Mouse (Mus musculus): ENCODE results near the gene Ctrb1. TPM values are rescaled to one million over a fixed set of nuclear protein-coding genes. Genes with fewer than 3 reads are reported as not detected.

The Ctrb1 gene
- polyA plus RNA-seq, 1 experiment from 2014 or later, result not detected

GRCm38 (mm10) chr8:111715514-111715913 is 24.7 kb upstream of the Ctrb1 start:
- no peak overlapping the region for H3K27ac ChIP-seq (replicated peaks; ENCODE audit: low read depth, low read length)
- H3K4me3 ChIP-seq (ENCODE audit: low read depth, low read length), result no peak overlapping the region
- no peaks in the 10 kb centered on the region for H3K27me3 ChIP-seq (ENCODE audit: control insufficient read depth, insufficient read depth, low read length)
- no peaks in the 10 kb centered on the region for H3K9me3 ChIP-seq (replicated peaks; ENCODE audit: control insufficient read depth, low read length)
- WGBS, result 80% methylated on average over 13 of the region's 13 CpGs
- no peak overlapping the region for H3K4me2 ChIP-seq (ENCODE audit: low read depth, low read length)
- ATAC-seq (replicated peaks; ENCODE audit: insufficient number of reproducible peaks, low FRiP score, low TSS enrichment, low read depth), result no peak
- no peak overlapping the region for H3K9ac ChIP-seq (replicated peaks; ENCODE audit: low read length)
- peaks cover 4% of the 10 kb centered on the region; the same call in 1 of the 2 replicates for H3K4me1 ChIP-seq (ENCODE audit: control insufficient read depth, insufficient read depth, low read length)
- DNase-seq (ENCODE audit: low spot score), result no peak
- H3K36me3 ChIP-seq (replicated peaks; ENCODE audit: control insufficient read depth, insufficient read depth, low read depth, low read length), result peaks cover 17% of the 10 kb centered on the region

GRCm38 (mm10) chr8:111714295-111714694 is 23.5 kb upstream of the Ctrb1 start:
- Histone ChIP-seq H3K9ac (replicated peaks; ENCODE audit: low read length) (no peak overlapping the region), H3K9me3 (replicated peaks; ENCODE audit: control insufficient read depth, low read length) (no peaks in the 10 kb centered on the region), H3K27ac (replicated peaks; ENCODE audit: low read depth, low read length) (no peak overlapping the region), H3K4me3 (ENCODE audit: low read depth, low read length) (no peak overlapping the region), H3K4me1 (ENCODE audit: control insufficient read depth, insufficient read depth, low read length) (peaks cover 4% of the 10 kb centered on the region; the same call in 1 of the 2 replicates), H3K36me3 (replicated peaks; ENCODE audit: control insufficient read depth, insufficient read depth, low read depth, low read length) (peaks cover 17% of the 10 kb centered on the region), H3K27me3 (ENCODE audit: control insufficient read depth, insufficient read depth, low read length) (no peaks in the 10 kb centered on the region), H3K4me2 (ENCODE audit: low read depth, low read length) (no peak overlapping the region)
- ATAC-seq (replicated peaks; ENCODE audit: insufficient number of reproducible peaks, low FRiP score, low TSS enrichment, low read depth) (no peak), DNase-seq (ENCODE audit: low spot score) (no peak)
- 93% methylated on average over 12 of the region's 12 CpGs for WGBS

- DNase-seq (ENCODE audit: low spot score), result no peak
- ATAC-seq (replicated peaks; ENCODE audit: insufficient number of reproducible peaks, low FRiP score, low TSS enrichment, low read depth), result no peak
- H3K4me1 ChIP-seq (ENCODE audit: control insufficient read depth, insufficient read depth, low read length), result peaks cover 4% of the 10 kb centered on the region; the same call in 1 of the 2 replicates
- H3K27me3 ChIP-seq (ENCODE audit: control insufficient read depth, insufficient read depth, low read length), result no peaks in the 10 kb centered on the region
- WGBS, result 96% methylated on average over 25 of the region's 25 CpGs
- H3K36me3 ChIP-seq (replicated peaks; ENCODE audit: control insufficient read depth, insufficient read depth, low read depth, low read length), result peaks cover 17% of the 10 kb centered on the region
- H3K4me3 ChIP-seq (ENCODE audit: low read depth, low read length), result no peak overlapping the region
- H3K27ac ChIP-seq (replicated peaks; ENCODE audit: low read depth, low read length), result no peak overlapping the region
- no peak overlapping the region for H3K4me2 ChIP-seq (ENCODE audit: low read depth, low read length)
- no peak overlapping the region for H3K9ac ChIP-seq (replicated peaks; ENCODE audit: low read length)
- H3K9me3 ChIP-seq (replicated peaks; ENCODE audit: control insufficient read depth, low read length), result no peaks in the 10 kb centered on the region
These were observed 23.0 kb upstream of the Ctrb1 start for GRCm38 (mm10) chr8:111713817-111714216.

- H3K4me1 ChIP-seq (ENCODE audit: control insufficient read depth, insufficient read depth, low read length), result peaks cover 4% of the 10 kb centered on the region; the same call in 1 of the 2 replicates
- H3K36me3 ChIP-seq (replicated peaks; ENCODE audit: control insufficient read depth, insufficient read depth, low read depth, low read length), result peaks cover 17% of the 10 kb centered on the region
- WGBS, result 96% methylated on average over 11 of the region's 11 CpGs
These were observed 22.5 kb upstream of the Ctrb1 start for GRCm38 (mm10) chr8:111713291-111713690.

DNA sequence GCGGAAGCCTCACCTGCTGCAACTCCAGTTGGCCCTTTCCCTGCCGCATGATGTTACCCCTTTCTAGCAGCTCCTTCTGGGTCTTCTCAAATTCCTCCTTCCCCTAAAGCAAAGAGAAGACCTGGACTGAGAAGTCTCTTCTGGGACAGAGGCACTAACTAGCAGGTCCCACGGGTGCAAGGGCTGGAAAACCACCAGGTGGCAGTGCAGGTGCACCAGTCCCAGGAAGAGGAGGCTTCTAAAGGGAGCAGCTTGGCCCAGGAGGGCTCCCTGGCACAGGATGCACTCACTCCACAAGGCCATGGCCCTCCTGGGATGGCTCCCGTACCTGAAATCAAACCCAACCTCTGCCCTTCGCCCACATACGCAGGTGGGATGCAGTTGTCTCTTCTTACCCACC is 21.8 kb upstream of the Ctrb1 start:
- Histone ChIP-seq H3K4me3 (ENCODE audit: low read depth, low read length) (no peak overlapping the region), H3K4me2 (ENCODE audit: low read depth, low read length) (no peak overlapping the region), H3K27me3 (ENCODE audit: control insufficient read depth, insufficient read depth, low read length) (no peaks in the 10 kb centered on the region), H3K9me3 (replicated peaks; ENCODE audit: control insufficient read depth, low read length) (no peaks in the 10 kb centered on the region), H3K27ac (replicated peaks; ENCODE audit: low read depth, low read length) (no peak overlapping the region), H3K9ac (replicated peaks; ENCODE audit: low read length) (no peak overlapping the region), H3K36me3 (replicated peaks; ENCODE audit: control insufficient read depth, insufficient read depth, low read depth, low read length) (peaks cover 17% of the 10 kb centered on the region), H3K4me1 (ENCODE audit: control insufficient read depth, insufficient read depth, low read length) (peaks cover 4% of the 10 kb centered on the region; the same call in 1 of the 2 replicates)
- ATAC-seq (replicated peaks; ENCODE audit: insufficient number of reproducible peaks, low FRiP score, low TSS enrichment, low read depth), result no peak
- DNase-seq (ENCODE audit: low spot score), result peak; percentile 64
- whole genome bisulfite sequencing, result 85% methylated on average over 6 of the region's 6 CpGs

More at GRCm38 (mm10) chr8:111713291-111713690, 22.5 kb upstream of the Ctrb1 start:
- Histone ChIP-seq H3K27me3 (ENCODE audit: control insufficient read depth, insufficient read depth, low read length) (no peaks in the 10 kb centered on the region), H3K4me2 (ENCODE audit: low read depth, low read length) (no peak overlapping the region), H3K4me3 (ENCODE audit: low read depth, low read length) (no peak overlapping the region), H3K9ac (replicated peaks; ENCODE audit: low read length) (no peak overlapping the region), H3K9me3 (replicated peaks; ENCODE audit: control insufficient read depth, low read length) (no peaks in the 10 kb centered on the region), H3K27ac (replicated peaks; ENCODE audit: low read depth, low read length) (no peak overlapping the region)
- DNase-seq (ENCODE audit: low spot score), result no peak
- ATAC-seq (replicated peaks; ENCODE audit: insufficient number of reproducible peaks, low FRiP score, low TSS enrichment, low read depth), result no peak

GRCm38 (mm10) chr8:111712135-111712534 is 21.3 kb upstream of the Ctrb1 start:
- no peak for ATAC-seq (replicated peaks; ENCODE audit: insufficient number of reproducible peaks, low FRiP score, low TSS enrichment, low read depth)
- Histone ChIP-seq H3K4me3 (ENCODE audit: low read depth, low read length) (no peak overlapping the region), H3K4me1 (ENCODE audit: control insufficient read depth, insufficient read depth, low read length) (peaks cover 3% of the 10 kb centered on the region; the same call in 1 of the 2 replicates), H3K36me3 (replicated peaks; ENCODE audit: control insufficient read depth, insufficient read depth, low read depth, low read length) (peaks cover 17% of the 10 kb centered on the region), H3K9me3 (replicated peaks; ENCODE audit: control insufficient read depth, low read length) (no peaks in the 10 kb centered on the region), H3K4me2 (ENCODE audit: low read depth, low read length) (no peak overlapping the region), H3K9ac (replicated peaks; ENCODE audit: low read length) (no peak overlapping the region), H3K27ac (replicated peaks; ENCODE audit: low read depth, low read length) (no peak overlapping the region), H3K27me3 (ENCODE audit: control insufficient read depth, insufficient read depth, low read length) (no peaks in the 10 kb centered on the region)
- DNase-seq (ENCODE audit: low spot score), result no peak
- WGBS, result 85% methylated on average over 9 of the region's 9 CpGs

DNA sequence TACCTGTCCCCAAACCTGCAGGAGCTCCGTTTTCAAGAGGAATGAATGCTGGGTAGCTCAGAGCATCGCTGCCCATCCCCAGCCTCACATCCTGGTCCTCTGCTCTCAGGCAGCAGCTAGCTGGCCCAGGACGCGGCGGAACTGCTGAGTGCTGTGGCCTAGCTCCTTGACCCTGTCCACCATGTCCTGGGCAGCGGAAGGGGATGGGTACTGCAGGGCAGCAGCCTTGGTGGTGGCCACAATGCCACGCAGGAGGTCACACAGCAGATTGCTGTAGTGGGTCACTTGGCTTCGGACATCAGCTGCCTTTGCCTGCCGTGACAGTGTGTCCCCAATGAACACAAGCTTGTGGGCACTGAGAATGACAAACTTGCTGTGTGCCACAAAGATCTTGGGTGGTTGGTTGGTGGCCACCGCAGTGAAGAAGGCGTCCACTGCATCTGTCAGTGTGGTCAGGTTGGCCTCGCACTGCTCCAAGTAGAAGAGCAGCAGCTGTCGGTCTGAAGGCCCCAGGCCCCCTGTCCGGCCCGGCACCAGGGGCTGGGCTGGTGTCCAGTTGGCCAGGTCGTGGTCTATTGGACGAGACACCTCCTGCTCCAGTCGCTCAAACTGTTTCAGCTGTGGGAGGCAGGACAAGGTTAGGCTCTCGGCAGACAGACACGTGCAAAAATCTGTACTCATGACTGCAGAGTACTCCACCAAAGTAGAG is 20.1 kb upstream of the Ctrb1 start:
- H3K4me1 ChIP-seq (ENCODE audit: control insufficient read depth, insufficient read depth, low read length), result no peaks in the 10 kb centered on the region
- WGBS, result 92% methylated on average over 20 of the region's 20 CpGs
- no peak for ATAC-seq (replicated peaks; ENCODE audit: insufficient number of reproducible peaks, low FRiP score, low TSS enrichment, low read depth)
- no peak overlapping the region for H3K9ac ChIP-seq (replicated peaks; ENCODE audit: low read length)
- H3K4me2 ChIP-seq (ENCODE audit: low read depth, low read length), result no peak overlapping the region
- no peak for DNase-seq (ENCODE audit: low spot score)
- H3K36me3 ChIP-seq (replicated peaks; ENCODE audit: control insufficient read depth, insufficient read depth, low read depth, low read length), result peaks cover 17% of the 10 kb centered on the region
- H3K27me3 ChIP-seq (ENCODE audit: control insufficient read depth, insufficient read depth, low read length), result no peaks in the 10 kb centered on the region
- no peak overlapping the region for H3K4me3 ChIP-seq (ENCODE audit: low read depth, low read length)
- no peak overlapping the region for H3K27ac ChIP-seq (replicated peaks; ENCODE audit: low read depth, low read length)
- no peaks in the 10 kb centered on the region for H3K9me3 ChIP-seq (replicated peaks; ENCODE audit: control insufficient read depth, low read length)

DNA sequence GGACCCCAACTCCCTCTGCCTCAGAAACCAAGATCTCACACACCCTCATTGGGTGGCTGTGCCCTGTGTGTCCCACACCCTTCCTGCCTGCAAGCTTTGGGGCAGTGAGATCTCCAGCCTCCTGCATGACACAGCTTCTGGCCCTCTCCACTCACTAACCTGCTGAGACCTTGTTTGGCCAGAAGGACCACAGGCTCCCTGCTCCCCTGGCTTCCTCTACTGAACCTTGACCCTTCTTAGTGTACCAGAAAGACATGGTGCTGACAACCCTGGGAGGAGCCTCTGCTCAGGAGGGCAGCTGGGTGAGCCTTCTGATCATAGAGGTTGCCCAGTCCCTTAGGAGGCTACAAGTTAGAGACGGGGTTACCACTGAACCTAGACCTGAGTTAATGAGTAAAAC is 18.4 kb upstream of the Ctrb1 start:
- 63% methylated on average over 1 of the region's 1 CpGs for WGBS
- ATAC-seq (replicated peaks; ENCODE audit: insufficient number of reproducible peaks, low FRiP score, low TSS enrichment, low read depth) (no peak), DNase-seq (ENCODE audit: low spot score) (no peak)
- Histone ChIP-seq H3K36me3 (replicated peaks; ENCODE audit: control insufficient read depth, insufficient read depth, low read depth, low read length) (peaks cover 13% of the 10 kb centered on the region), H3K9me3 (replicated peaks; ENCODE audit: control insufficient read depth, low read length) (no peaks in the 10 kb centered on the region), H3K4me2 (ENCODE audit: low read depth, low read length) (no peak overlapping the region), H3K27ac (replicated peaks; ENCODE audit: low read depth, low read length) (no peak overlapping the region), H3K27me3 (ENCODE audit: control insufficient read depth, insufficient read depth, low read length) (no peaks in the 10 kb centered on the region), H3K4me3 (ENCODE audit: low read depth, low read length) (no peak overlapping the region), H3K9ac (replicated peaks; ENCODE audit: low read length) (no peak overlapping the region), H3K4me1 (ENCODE audit: control insufficient read depth, insufficient read depth, low read length) (no peaks in the 10 kb centered on the region)
